Mouse (Mus musculus) hindbrain, postnatal 0 days (tissue): ENCODE data around the gene Npdc1. TPM values are rescaled to one million over a fixed set of nuclear protein-coding genes. Genes with fewer than 3 reads are reported as not detected.

Source experiments
- ATAC-seq: fragments of 200-750 bp; cut with Nextera tagmentation; 2 replicates; pipeline ENCODE4 v1.8.0; 2017; ENCODE audit warnings: mild to moderate bottlenecking, moderate TSS enrichment, moderate library complexity
- DNase-seq: peaks from one replicate; pipeline ENCODE4 v3.0.0-alpha.2; 2015; ENCODE audit warnings: low spot score
- H3K27ac ChIP-seq: fragments of 300-500 bp; sonication (generic); 2 replicates; pipeline ENCODE4 v1.5.1; 2014; ENCODE audit warnings: mild to moderate bottlenecking
- H3K27me3 ChIP-seq: fragments of 300-500 bp; sonication (generic); 2 replicates; pipeline ENCODE4 v1.6.1; 2014; ENCODE audit warnings: low read length, mixed read lengths; ENCODE audit not compliant: insufficient read depth
- H3K36me3 ChIP-seq: fragments of 300-500 bp; sonication (generic); 2 replicates; pipeline ENCODE4 v1.6.1; 2014; ENCODE audit warnings: low read length, mixed read lengths; ENCODE audit not compliant: insufficient read depth
- H3K4me1 ChIP-seq: fragments of 300-500 bp; sonication (generic); 2 replicates; pipeline ENCODE4 v1.6.1; 2014; ENCODE audit warnings: antibody characterized with exemption, low read length, mixed read lengths; ENCODE audit not compliant: insufficient read depth
- H3K4me2 ChIP-seq: fragments of 300-500 bp; sonication (generic); 2 replicates; pipeline ENCODE4 v1.6.1; 2014; ENCODE audit warnings: low read depth, mild to moderate bottlenecking, low read length, moderate library complexity, mixed read lengths
- H3K4me3 ChIP-seq: fragments of 300-500 bp; sonication (generic); 2 replicates; pipeline ENCODE4 v1.5.1; 2014; ENCODE audit warnings: low read length
- H3K9ac ChIP-seq: fragments of 300-500 bp; sonication (generic); replicated peaks from 2 replicates; pipeline ENCODE4 v1.6.1; 2014; ENCODE audit warnings: mild to moderate bottlenecking, low read length, moderate library complexity, mixed read lengths
- H3K9me3 ChIP-seq: fragments of 300-500 bp; sonication (generic); 2 replicates; pipeline ENCODE4 v1.6.1; 2016; ENCODE audit warnings: low read length, mixed read lengths
- CTCF ChIP-seq: IDR thresholded peaks from 2 replicates; pipeline ENCODE4 v1.5.1; 2016; ENCODE audit warnings: antibody characterized with exemption, control low read depth, low read depth
- WGBS: fragments of 180-500 bp; shearing (Covaris S2); extraction: QIAGEN DNeasy Blood & Tissue Kit; methylation state at CpG from one replicate; pipeline ENCODE4 v1.1.7; 2014; 5-methylcytosine and 5-hydroxymethylcytosine counted together
- microRNA-seq, 2 experiments: library from miRNA; unstranded; fragments of <30 nt; microRNA quantifications; one replicate each; pipeline ENCODE4; 2016
- polyA plus RNA-seq: library from polyadenylated mRNA; unstranded; fragments of >200 nt; fragmentation: Nextera tagmentation; extraction: Ambion mirVana; gene quantifications from 2 replicates; pipeline ENCODE4 v1.2.1, GENCODE M21; 2015
- total RNA-seq: library from RNA; depleted of rRNA; stranded (reverse); fragments of >200 nt; gene quantifications from 2 replicates; pipeline ENCODE4 v1.2.3, GENCODE M21; 2014; rRNA removed

The Npdc1 gene
- total and polyA plus RNA-seq, 2 experiments from 2014 or later = 289 to 422 TPM

- Histone ChIP-seq H3K4me3 (no peak within 1 kb of the TSS), H3K27ac (no peak within 1 kb of the TSS), H3K36me3 (peaks cover 18% of the 10 kb centered on the region; the same call in 1 of the 2 replicates), H3K9me3 (no peaks in the 10 kb centered on the region), H3K4me1 (peaks cover 15% of the 10 kb centered on the region), H3K27me3 (no peaks in the 10 kb centered on the region), H3K4me2 (no peak within 1 kb of the TSS), H3K9ac (no peak within 1 kb of the TSS)
- DNase-seq = no peak
- 61% methylated on average over 14 of the region's 14 CpGs for WGBS
- no peak for TF ChIP-seq CTCF
- ATAC-seq = no peak
These were observed 57.2 kb downstream of the Npdc1 start, which contains the start of gene Clic3 for GRCm38 (mm10) chr2:25456205-25456953. Gene Clic3, plus strand, starts transcription at chr2:25456838.

GRCm38 (mm10) chr2:25457022-25457896 is 58.1 kb downstream of the Npdc1 start:
- no peak overlapping the region for H3K4me3 ChIP-seq
- no peak for TF ChIP-seq CTCF
- WGBS = 83% methylated on average over 9 of the region's 9 CpGs

GRCm38 (mm10) chr2:25458911-25459310 is 59.8 kb downstream of the Npdc1 start:
- DNase-seq = no peak
- Histone ChIP-seq H3K27ac (peak overlapping the region; percentile 45; the same call in 1 of the 2 replicates), H3K9ac (0 out of 2 replicates have a peak overlapping the region, but pooled peaks have one; percentile 70), H3K4me3 (no peak overlapping the region), H3K36me3 (peaks cover 18% of the 10 kb centered on the region; the same call in 1 of the 2 replicates), H3K4me1 (peaks cover 17% of the 10 kb centered on the region), H3K4me2 (no peak overlapping the region), H3K9me3 (no peaks in the 10 kb centered on the region), H3K27me3 (no peaks in the 10 kb centered on the region)
- peak; percentile 23; the same call in 1 of the 2 replicates for TF ChIP-seq CTCF
- no peak for ATAC-seq
- WGBS = 78% methylated on average over 5 of the region's 5 CpGs

More at GRCm38 (mm10) chr2:25457022-25457896, 58.1 kb downstream of the Npdc1 start:
- Histone ChIP-seq H3K36me3 (peaks cover 18% of the 10 kb centered on the region; the same call in 1 of the 2 replicates), H3K27me3 (no peaks in the 10 kb centered on the region), H3K9ac (no peak overlapping the region), H3K27ac (no peak overlapping the region), H3K9me3 (no peaks in the 10 kb centered on the region), H3K4me1 (peaks cover 17% of the 10 kb centered on the region), H3K4me2 (no peak overlapping the region)
- DNase-seq = no peak
- no peak for ATAC-seq

Small RNA genes within 50 kb of the gene (microRNA-seq; reads per million reads assigned to microRNA genes)
- gene Mir3087 = 1.1 to 1.9 reads per million in 2 experiments

Other genes starting within 250 kb of the Npdc1 start
Only the 30 nearest of the 40 such genes appear.
- gene Tubb4b, start 174.6 kb upstream of the Npdc1 start, total RNA-seq = 827 and 864 TPM in 2 replicates
- gene Tubb4b, start 174.6 kb upstream of the Npdc1 start, polyA plus RNA-seq = 531 and 568 TPM in 2 replicates
- not detected in 2 replicates for gene Slc34a3, start 165.0 kb upstream of the Npdc1 start, total RNA-seq
- gene Slc34a3, start 165.0 kb upstream of the Npdc1 start, polyA plus RNA-seq = not detected in 2 replicates
- not detected in 2 replicates for gene Rnf224, start 162.6 kb upstream of the Npdc1 start, total RNA-seq
- not detected in 2 replicates for gene Rnf224, start 162.6 kb upstream of the Npdc1 start, polyA plus RNA-seq
- 156 and 170 TPM in 2 replicates for gene Rnf208, start 157.1 kb upstream of the Npdc1 start, total RNA-seq
- 197 and 219 TPM in 2 replicates for gene Rnf208, start 157.1 kb upstream of the Npdc1 start, polyA plus RNA-seq
- gene Cysrt1, start 156.9 kb upstream of the Npdc1 start, total RNA-seq = 0.47 TPM in 1 of 2 replicates, not detected in the other
- gene Cysrt1, start 156.9 kb upstream of the Npdc1 start, polyA plus RNA-seq = 0.24 and 0.44 TPM in 2 replicates
- 8.7 and 9.7 TPM in 2 replicates for gene AL732309.1, start 152.5 kb upstream of the Npdc1 start, total RNA-seq
- 2.3 and 2.6 TPM in 2 replicates for gene AL732309.1, start 152.5 kb upstream of the Npdc1 start, polyA plus RNA-seq
- gene Tmem203, start 143.9 kb upstream of the Npdc1 start, total RNA-seq = 56.2 and 57.9 TPM in 2 replicates
- gene Tmem203, start 143.9 kb upstream of the Npdc1 start, polyA plus RNA-seq = 26.7 and 29.7 TPM in 2 replicates
- gene Tprn, start 136.7 kb upstream of the Npdc1 start, total RNA-seq = 39.1 and 45.6 TPM in 2 replicates
- gene Tprn, start 136.7 kb upstream of the Npdc1 start, polyA plus RNA-seq = 30.0 and 31.1 TPM in 2 replicates
- gene Ssna1, start 126.9 kb upstream of the Npdc1 start, total RNA-seq = 84.5 and 120 TPM in 2 replicates
- gene Ssna1, start 126.9 kb upstream of the Npdc1 start, polyA plus RNA-seq = 159 and 165 TPM in 2 replicates
- gene Anapc2, start 126.9 kb upstream of the Npdc1 start, total RNA-seq = 26.1 and 46.7 TPM in 2 replicates
- gene Anapc2, start 126.9 kb upstream of the Npdc1 start, polyA plus RNA-seq = 101 and 105 TPM in 2 replicates
- not detected in 2 replicates for gene Tmem210, start 111.2 kb upstream of the Npdc1 start, total RNA-seq
- not detected in 2 replicates for gene Tmem210, start 111.2 kb upstream of the Npdc1 start, polyA plus RNA-seq
- gene Lrrc26, start 109.4 kb upstream of the Npdc1 start, total RNA-seq = 1.0 TPM in 1 of 2 replicates, not detected in the other
- gene Lrrc26, start 109.4 kb upstream of the Npdc1 start, polyA plus RNA-seq = 0.20 and 0.44 TPM in 2 replicates
- gene Grin1, start 80.2 kb upstream of the Npdc1 start, total RNA-seq = 146 and 156 TPM in 2 replicates
- gene Grin1, start 80.2 kb upstream of the Npdc1 start, polyA plus RNA-seq = 69.5 and 75.7 TPM in 2 replicates
- 52.6 and 67.9 TPM in 2 replicates for gene Man1b1, start 67.0 kb upstream of the Npdc1 start, total RNA-seq
- gene Man1b1, start 67.0 kb upstream of the Npdc1 start, polyA plus RNA-seq = 46.7 and 49.7 TPM in 2 replicates
- gene Dpp7, start 43.0 kb upstream of the Npdc1 start, total RNA-seq = 19.0 and 30.0 TPM in 2 replicates
- 24.7 and 27.8 TPM in 2 replicates for gene Dpp7, start 43.0 kb upstream of the Npdc1 start, polyA plus RNA-seq
- 5.8 and 7.5 TPM in 2 replicates for gene Uap1l1, start 33.7 kb upstream of the Npdc1 start, total RNA-seq
- gene Uap1l1, start 33.7 kb upstream of the Npdc1 start, polyA plus RNA-seq = 15.6 and 18.5 TPM in 2 replicates
- gene Sapcd2, start 27.0 kb upstream of the Npdc1 start, total RNA-seq = 38.1 and 40.2 TPM in 2 replicates
- gene Sapcd2, start 27.0 kb upstream of the Npdc1 start, polyA plus RNA-seq = 20.2 and 22.0 TPM in 2 replicates
- gene Entpd2, start 3.5 kb upstream of the Npdc1 start, total RNA-seq = 8.4 and 12.9 TPM in 2 replicates
- gene Entpd2, start 3.5 kb upstream of the Npdc1 start, polyA plus RNA-seq = 10.8 and 12.3 TPM in 2 replicates
- 1.0 TPM in 1 of 2 replicates, not detected in the other for gene Fut7, start 23.9 kb downstream of the Npdc1 start, total RNA-seq
- 0.18 and 0.20 TPM in 2 replicates for gene Fut7, start 23.9 kb downstream of the Npdc1 start, polyA plus RNA-seq
- gene Abca2, start 29.4 kb downstream of the Npdc1 start, total RNA-seq = 84.6 and 94.9 TPM in 2 replicates
- 10.7 and 12.5 TPM in 2 replicates for gene Abca2, start 29.4 kb downstream of the Npdc1 start, polyA plus RNA-seq
- gene Clic3, start 57.5 kb downstream of the Npdc1 start, total RNA-seq = 0.97 and 3.9 TPM in 2 replicates
- gene Clic3, start 57.5 kb downstream of the Npdc1 start, polyA plus RNA-seq = 4.1 and 4.8 TPM in 2 replicates
- gene Paxx, start 61.7 kb downstream of the Npdc1 start, total RNA-seq = 183 and 187 TPM in 2 replicates
- 141 and 145 TPM in 2 replicates for gene Paxx, start 61.7 kb downstream of the Npdc1 start, polyA plus RNA-seq
- 1,517 and 2,498 TPM in 2 replicates for gene Ptgds, start 70.7 kb downstream of the Npdc1 start, total RNA-seq
- gene Ptgds, start 70.7 kb downstream of the Npdc1 start, polyA plus RNA-seq = 2,872 and 3,193 TPM in 2 replicates
- gene Lcn12, start 94.6 kb downstream of the Npdc1 start, total RNA-seq = not detected in 2 replicates
- gene Lcn12, start 94.6 kb downstream of the Npdc1 start, polyA plus RNA-seq = not detected in 2 replicates
- gene Fbxw5, start 101.4 kb downstream of the Npdc1 start, total RNA-seq = 140 and 175 TPM in 2 replicates
- gene Fbxw5, start 101.4 kb downstream of the Npdc1 start, polyA plus RNA-seq = 93.4 and 102 TPM in 2 replicates
- gene C8g, start 102.4 kb downstream of the Npdc1 start, total RNA-seq = 0.58 and 0.68 TPM in 2 replicates
- gene C8g, start 102.4 kb downstream of the Npdc1 start, polyA plus RNA-seq = 6.5 and 8.0 TPM in 2 replicates
- gene Traf2, start 147.6 kb downstream of the Npdc1 start, total RNA-seq = 10.0 and 11.4 TPM in 2 replicates
- gene Traf2, start 147.6 kb downstream of the Npdc1 start, polyA plus RNA-seq = 9.2 and 9.3 TPM in 2 replicates
- gene Edf1, start 158.5 kb downstream of the Npdc1 start, total RNA-seq = 159 and 274 TPM in 2 replicates
- gene Edf1, start 158.5 kb downstream of the Npdc1 start, polyA plus RNA-seq = 394 and 413 TPM in 2 replicates
- gene Mamdc4, start 175.5 kb downstream of the Npdc1 start, total RNA-seq = 1.2 and 2.5 TPM in 2 replicates
- 1.2 and 2.0 TPM in 2 replicates for gene Mamdc4, start 175.5 kb downstream of the Npdc1 start, polyA plus RNA-seq
- gene Phpt1, start 175.9 kb downstream of the Npdc1 start, total RNA-seq = 35.4 and 48.2 TPM in 2 replicates
- 232 and 242 TPM in 2 replicates for gene Phpt1, start 175.9 kb downstream of the Npdc1 start, polyA plus RNA-seq